Mouse (Mus musculus) ovary, adult 2 months (tissue): Measurements from ENCODE around the gene Pcbp3. TPM values are rescaled to one million over a fixed set of nuclear protein-coding genes. Genes with fewer than 3 reads are reported as not detected.

Experiments
- polyA plus RNA-seq: library from polyadenylated mRNA; depleted of rRNA; stranded (reverse); fragments of >200 nt; gene quantifications from 2 replicates; pipeline ENCODE4 v1.2.3, GENCODE M21; 2012; rRNA removed

Pcbp3 gene
- polyA plus RNA-seq = 9.3 and 11.6 TPM in 2 replicates

GRCm38 (mm10) chr10:76961790-76962489 lies at the start of gene Pcbp3:
Gene Pcbp3, minus strand, starts transcription at chr10:76961887.

GRCm38 (mm10) chr10:76725682-76726285 lies 235.9 kb downstream of the Pcbp3 start, which contains the start of gene Col6a1:
Gene Col6a1, minus strand, starts transcription at chr10:76726168.

Other genes with a start within 250 kb of the Pcbp3 start
- 465 and 571 TPM in 2 replicates for gene Col6a1, start 235.7 kb downstream of the Pcbp3 start, polyA plus RNA-seq
- gene Slc19a1, start 70.4 kb upstream of the Pcbp3 start, polyA plus RNA-seq = 120 and 146 TPM in 2 replicates
- gene Col18a1, start 204.7 kb upstream of the Pcbp3 start, polyA plus RNA-seq = 97.9 and 111 TPM in 2 replicates